Mouse (Mus musculus) limb, embryonic 12.5 days (tissue): Measurements from ENCODE around the gene Ltbp3. TPM values are rescaled to one million over a fixed set of nuclear protein-coding genes. Genes with fewer than 3 reads are reported as not detected.

Experiments used
- ATAC-seq: fragments of 200-750 bp; cut with Nextera tagmentation; 2 replicates; pipeline ENCODE4 v1.8.0; 2017; ENCODE audit warnings: low read depth, moderate TSS enrichment; ENCODE audit not compliant: insufficient number of reproducible peaks, insufficient read depth, low FRiP score, low TSS enrichment
- H3K27ac ChIP-seq: fragments of 300-500 bp; sonication (generic); 2 replicates; pipeline ENCODE4 v1.5.1; 2016; ENCODE audit warnings: mild to moderate bottlenecking, moderate library complexity
- H3K27me3 ChIP-seq: fragments of 300-500 bp; sonication (generic); 2 replicates; pipeline ENCODE4 v1.6.1; 2016; ENCODE audit warnings: mild to moderate bottlenecking, moderate library complexity
- H3K36me3 ChIP-seq: fragments of 300-500 bp; sonication (generic); 2 replicates; pipeline ENCODE4 v1.6.1; 2016; ENCODE audit warnings: mild to moderate bottlenecking, moderate library complexity
- H3K4me1 ChIP-seq: fragments of 300-500 bp; sonication (generic); replicated peaks from 2 replicates; pipeline ENCODE4 v1.6.1; 2016
- H3K4me2 ChIP-seq: fragments of 300-500 bp; sonication (generic); 2 replicates; pipeline ENCODE4 v1.6.1; 2016; ENCODE audit warnings: mild to moderate bottlenecking, moderate library complexity
- H3K4me3 ChIP-seq: fragments of 300-500 bp; sonication (generic); replicated peaks from 2 replicates; pipeline ENCODE4 v1.5.1; 2016; ENCODE audit warnings: mild to moderate bottlenecking
- H3K9ac ChIP-seq: fragments of 300-500 bp; sonication (generic); replicated peaks from 2 replicates; pipeline ENCODE4 v1.6.1; 2016; ENCODE audit warnings: mild to moderate bottlenecking, moderate library complexity
- H3K9me3 ChIP-seq: fragments of 300-500 bp; sonication (generic); 2 replicates; pipeline ENCODE4 v1.6.1; 2016; ENCODE audit warnings: mild to moderate bottlenecking, moderate library complexity
- WGBS: fragments of 180-500 bp; shearing (Covaris S2); methylation state at CpG from one replicate; pipeline ENCODE4 v1.1.7; 2016; 5-methylcytosine and 5-hydroxymethylcytosine counted together
- polyA plus RNA-seq: library from polyadenylated mRNA; unstranded; fragments of >200 nt; fragmentation: Nextera tagmentation; extraction: Ambion mirVana; gene quantifications from 2 replicates; pipeline ENCODE4 v1.2.1, GENCODE M21; 2016

Gene Ltbp3
- polyA plus RNA-seq, 1 experiment from 2014 or later, result 17.0 TPM

- Histone ChIP-seq H3K4me1 (peaks cover 20% of the 10 kb centered on the region), H3K36me3 (peaks cover 82% of the 10 kb centered on the region), H3K4me3 (no peak overlapping the region), H3K4me2 (no peak overlapping the region), H3K9me3 (no peaks in the 10 kb centered on the region), H3K27me3 (no peaks in the 10 kb centered on the region), H3K27ac (no peak overlapping the region), H3K9ac (no peak overlapping the region)
- ATAC-seq, result no peak
- 90% methylated on average over 8 of the region's 8 CpGs for WGBS
These were observed 30.1 kb upstream of the Ltbp3 start for GRCm38 (mm10) chr19:5710581-5710980.

- peaks cover 85% of the 10 kb centered on the region for H3K36me3 ChIP-seq
These were observed 29.5 kb upstream of the Ltbp3 start for GRCm38 (mm10) chr19:5711218-5711617.

GRCm38 (mm10) chr19:5711907-5712460 is 28.7 kb upstream of the Ltbp3 start:
- Histone ChIP-seq H3K4me3 (no peak overlapping the region), H3K9me3 (no peaks in the 10 kb centered on the region), H3K27ac (no peak overlapping the region), H3K27me3 (peaks cover 2% of the 10 kb centered on the region; the same call in 1 of the 2 replicates), H3K4me1 (peaks cover 32% of the 10 kb centered on the region), H3K36me3 (peaks cover 81% of the 10 kb centered on the region), H3K9ac (no peak overlapping the region; the same call in 1 of the 2 replicates), H3K4me2 (no peak overlapping the region)
- WGBS, result 91% methylated on average over 14 of the region's 14 CpGs
- no peak for ATAC-seq

More at GRCm38 (mm10) chr19:5711218-5711617, 29.5 kb upstream of the Ltbp3 start:
- H3K27ac ChIP-seq, result no peak overlapping the region
- no peak for ATAC-seq
- H3K4me2 ChIP-seq, result no peak overlapping the region
- no peak overlapping the region for H3K9ac ChIP-seq
- H3K27me3 ChIP-seq, result no peaks in the 10 kb centered on the region
- peaks cover 26% of the 10 kb centered on the region for H3K4me1 ChIP-seq
- H3K4me3 ChIP-seq, result no peak overlapping the region
- 14% methylated on average over 3 of the region's 3 CpGs for WGBS
- H3K9me3 ChIP-seq, result no peaks in the 10 kb centered on the region

- 0 out of 2 replicates have a peak, but pooled peaks have one; percentile 11 for ATAC-seq
- peaks cover 79% of the 10 kb centered on the region for H3K36me3 ChIP-seq
- no peaks in the 10 kb centered on the region for H3K9me3 ChIP-seq
- H3K4me2 ChIP-seq, result peak overlapping the region; percentile 26
- peaks cover 35% of the 10 kb centered on the region for H3K4me1 ChIP-seq
- 69% methylated on average over 5 of the region's 5 CpGs for WGBS
- H3K4me3 ChIP-seq, result no peak overlapping the region
- peak overlapping the region; percentile 79 for H3K27ac ChIP-seq
- H3K27me3 ChIP-seq, result peaks cover 5% of the 10 kb centered on the region; the same call in 1 of the 2 replicates
- H3K9ac ChIP-seq, result peak overlapping the region; percentile 18; the same call in 1 of the 2 replicates
These were observed 27.4 kb upstream of the Ltbp3 start for GRCm38 (mm10) chr19:5713255-5713654.

- 7% methylated on average over 2 of the region's 2 CpGs for WGBS
- no peaks in the 10 kb centered on the region for H3K9me3 ChIP-seq
- peak overlapping the region; percentile 79 for H3K27ac ChIP-seq
- no peak overlapping the region for H3K4me3 ChIP-seq
- peaks cover 79% of the 10 kb centered on the region for H3K36me3 ChIP-seq
- peak overlapping the region; percentile 26 for H3K4me2 ChIP-seq
- peaks cover 5% of the 10 kb centered on the region; the same call in 1 of the 2 replicates for H3K27me3 ChIP-seq
- peak overlapping the region; percentile 18; the same call in 1 of the 2 replicates for H3K9ac ChIP-seq
- peak; percentile 75; the same call in 1 of the 2 replicates for ATAC-seq
- H3K4me1 ChIP-seq, result peaks cover 35% of the 10 kb centered on the region
These were observed 27.0 kb upstream of the Ltbp3 start for GRCm38 (mm10) chr19:5713730-5714129.

- H3K27me3 ChIP-seq, result peaks cover 5% of the 10 kb centered on the region; the same call in 1 of the 2 replicates
- WGBS, result 17% methylated on average over 42 of the region's 43 CpGs
- peaks cover 35% of the 10 kb centered on the region for H3K4me1 ChIP-seq
- H3K9ac ChIP-seq, result peak overlapping the region; percentile 27; the same call in 1 of the 2 replicates
- peak overlapping the region; percentile 13; the same call in 1 of the 2 replicates for H3K4me3 ChIP-seq
- no peak for ATAC-seq
- H3K36me3 ChIP-seq, result peaks cover 80% of the 10 kb centered on the region
- H3K27ac ChIP-seq, result no peak overlapping the region
- H3K4me2 ChIP-seq, result peak overlapping the region; percentile 45
- no peaks in the 10 kb centered on the region for H3K9me3 ChIP-seq
These were observed 24.7 kb upstream of the Ltbp3 start for GRCm38 (mm10) chr19:5715793-5716688.

GRCm38 (mm10) chr19:5716955-5717354 is 23.7 kb upstream of the Ltbp3 start:
- Histone ChIP-seq H3K4me2 (no peak overlapping the region), H3K9me3 (no peaks in the 10 kb centered on the region), H3K4me1 (peaks cover 35% of the 10 kb centered on the region), H3K4me3 (no peak overlapping the region), H3K36me3 (peaks cover 81% of the 10 kb centered on the region), H3K27me3 (peaks cover 5% of the 10 kb centered on the region; the same call in 1 of the 2 replicates), H3K9ac (no peak overlapping the region), H3K27ac (no peak overlapping the region)
- WGBS, result 54% methylated on average over 10 of the region's 10 CpGs
- ATAC-seq, result no peak

GRCm38 (mm10) chr19:5721233-5721632 is 19.5 kb upstream of the Ltbp3 start:
- H3K36me3 ChIP-seq, result peaks cover 82% of the 10 kb centered on the region
- H3K27me3 ChIP-seq, result peaks cover 5% of the 10 kb centered on the region; the same call in 1 of the 2 replicates
- peaks cover 30% of the 10 kb centered on the region for H3K4me1 ChIP-seq
- 84% methylated on average over 6 of the region's 6 CpGs for WGBS
- H3K9me3 ChIP-seq, result no peaks in the 10 kb centered on the region
- no peak overlapping the region for H3K9ac ChIP-seq
- H3K27ac ChIP-seq, result no peak overlapping the region
- H3K4me3 ChIP-seq, result no peak overlapping the region
- ATAC-seq, result no peak
- H3K4me2 ChIP-seq, result no peak overlapping the region

- 93% methylated on average over 7 of the region's 7 CpGs for WGBS
- Histone ChIP-seq H3K36me3 (peaks cover 77% of the 10 kb centered on the region), H3K27me3 (no peaks in the 10 kb centered on the region), H3K9ac (no peak overlapping the region), H3K4me3 (no peak overlapping the region; the same call in 1 of the 2 replicates), H3K4me2 (no peak overlapping the region), H3K27ac (no peak overlapping the region), H3K4me1 (peaks cover 38% of the 10 kb centered on the region), H3K9me3 (no peaks in the 10 kb centered on the region)
- ATAC-seq, result no peak
These were observed 17.8 kb upstream of the Ltbp3 start for GRCm38 (mm10) chr19:5722848-5723425.

- H3K36me3 ChIP-seq, result peaks cover 68% of the 10 kb centered on the region
- peak overlapping the region; percentile 98 for H3K4me2 ChIP-seq
- no peaks in the 10 kb centered on the region for H3K9me3 ChIP-seq
- no peak for ATAC-seq
- no peak overlapping the region for H3K27ac ChIP-seq
- H3K4me3 ChIP-seq, result peak overlapping the region; percentile 42
- peak overlapping the region; percentile 42; the same call in 1 of the 2 replicates for H3K9ac ChIP-seq
- 73% methylated on average over 4 of the region's 4 CpGs for WGBS
- peaks cover 46% of the 10 kb centered on the region for H3K4me1 ChIP-seq
- H3K27me3 ChIP-seq, result no peaks in the 10 kb centered on the region
These were observed 16.7 kb upstream of the Ltbp3 start for GRCm38 (mm10) chr19:5723934-5724548.
